20 mouse cellular contexts compared by ENCODE assay signal in the genomic region with DNA sequence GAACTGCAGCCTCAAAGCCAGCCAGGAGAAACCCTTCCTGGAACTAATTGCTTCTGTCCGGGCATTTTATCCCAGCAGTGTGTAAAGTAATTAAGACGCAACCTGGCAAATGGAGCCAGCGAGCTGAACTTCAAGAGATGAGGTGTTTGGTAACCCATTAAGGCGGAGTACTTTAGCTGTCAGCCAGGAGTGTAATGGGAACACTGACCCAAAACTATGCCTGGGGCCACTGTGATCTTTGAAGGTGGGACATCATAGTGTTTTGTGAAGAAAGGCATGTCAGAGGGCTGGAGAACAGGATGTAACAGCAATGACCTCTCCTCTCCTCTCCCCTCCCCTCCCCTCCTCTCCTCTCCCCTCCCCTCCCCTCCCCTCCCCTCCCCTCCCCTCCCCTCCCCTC. TPM values are rescaled to one million over a fixed set of nuclear protein-coding genes. Genes with fewer than 3 reads are reported as not detected.
A peak's percentile ranks its signal among the peaks of the same experiment; 100 is the strongest.
DNase-seq lines count a peak whose midpoint lies in the region; ATAC-seq and TF ChIP-seq lines count a peak whose summit lies in the region.
"Had no signal": no experiment of that assay in that cellular context is flagged by ENCODE, and none has a peak within 500 bp of the region (broad histone marks: within the 10 kb centered on the region; RNA-seq: fewer than 3 reads in every experiment).

No protein-coding gene starts in this region.

- no peaks in the 10 kb centered on the region for H3K9me3 ChIP-seq in kidney, embryonic 14.5 days (ENCODE audit: control insufficient read depth, low read length)
- no peaks in the 10 kb centered on the region for H3K9me3 ChIP-seq in midbrain, embryonic 11.5 days (ENCODE audit: control insufficient read depth, low read length)
- no peaks in the 10 kb centered on the region for H3K9me3 ChIP-seq in midbrain, embryonic 15.5 days
- no peaks in the 10 kb centered on the region for H3K9me3 ChIP-seq in ES-E14 (ENCODE audit: control insufficient read depth, insufficient read depth, low read depth, low read length)
- H3K9me3 ChIP-seq: embryonic facial prominence, embryonic 13.5 days; forebrain, embryonic 12.5 days; heart, embryonic 12.5 days; hindbrain, embryonic 10.5 days had no signal

- no peaks in the 10 kb centered on the region for H3K27me3 ChIP-seq in kidney, embryonic 14.5 days (ENCODE audit: control insufficient read depth, insufficient read depth, low read length)
- no peaks in the 10 kb centered on the region for H3K27me3 ChIP-seq in midbrain, embryonic 11.5 days (ENCODE audit: control insufficient read depth, insufficient read depth, low read length)
- no peaks in the 10 kb centered on the region for H3K27me3 ChIP-seq in midbrain, embryonic 15.5 days (replicated peaks)
- H3K27me3 ChIP-seq: embryonic facial prominence, embryonic 13.5 days; forebrain, embryonic 12.5 days; heart, embryonic 12.5 days had no signal

- WGBS in kidney, embryonic 14.5 days, result 23% methylated on average over 4 of the region's 4 CpGs
- 56% methylated on average over 4 of the region's 4 CpGs for WGBS in midbrain, embryonic 11.5 days
- WGBS in midbrain, embryonic 15.5 days, result 45% methylated on average over 4 of the region's 4 CpGs

- no peak overlapping the region for H3K4me3 ChIP-seq in kidney, embryonic 14.5 days (ENCODE audit: low read length)
- H3K4me3 ChIP-seq in midbrain, embryonic 11.5 days (ENCODE audit: low read depth, low read length), result no peak overlapping the region
- H3K4me3 ChIP-seq in midbrain, embryonic 15.5 days, result no peak overlapping the region
- H3K4me3 ChIP-seq in ES-E14 (ENCODE audit: insufficient read depth in 1 of 2, low read depth in 1 of 2, low read length in 2 of 2, poor library complexity in 1 of 2, severe bottlenecking in 1 of 2), result no peak overlapping the region
- H3K4me3 ChIP-seq: embryonic facial prominence, embryonic 13.5 days; forebrain, embryonic 12.5 days; heart, embryonic 12.5 days; hindbrain, embryonic 10.5 days had no signal

- no peak overlapping the region for H3K4me2 ChIP-seq in kidney, embryonic 14.5 days (replicated peaks; ENCODE audit: low read depth, low read length)
- H3K4me2 ChIP-seq in midbrain, embryonic 11.5 days, result no peak overlapping the region
- H3K4me2 ChIP-seq in midbrain, embryonic 15.5 days, result no peak overlapping the region
- H3K4me2 ChIP-seq: embryonic facial prominence, embryonic 13.5 days; forebrain, embryonic 12.5 days; heart, embryonic 12.5 days; hindbrain, embryonic 14.5 days had no signal

- ATAC-seq in kidney, embryonic 14.5 days (ENCODE audit: low FRiP score, low TSS enrichment), result peak; percentile 75
- ATAC-seq in midbrain, embryonic 11.5 days (ENCODE audit: low FRiP score), result no peak
- ATAC-seq in midbrain, embryonic 15.5 days (replicated peaks), result no peak
- ATAC-seq: forebrain, embryonic 16.5 days; Patski had no signal

- no peak for DNase-seq in kidney, postnatal 25 days
- DNase-seq in midbrain, embryonic 11.5 days (ENCODE audit: low spot score, missing footprints), result peak; percentile 72
- DNase-seq in ES-E14 (ENCODE audit: low read depth, low spot score), result peak; percentile 33
- DNase-seq in hindlimb bud, embryonic 11.5 days (ENCODE audit: extremely low spot score, low read depth, low spot score), result peak; percentile 6
- no peak for DNase-seq in retina, embryonic 14.5 days (ENCODE audit: low spot score)
- DNase-seq in lung, postnatal 14 days, result no peak
- DNase-seq: adrenal gland, adult 8-10 months; adrenal gland, postnatal 36 days; cerebellum, adult 2 months; cerebellum, postnatal 10 days; gastrocnemius, postnatal 25 days had no signal

- in situ Hi-C loops in ES-E14 (cut with MboI; ENCODE audit: low sequenced_read_pairs in 2 of 2, unreplicated experiment in 2 of 2), result no loop called here

- no peak overlapping the region for H3K9ac ChIP-seq in kidney, embryonic 14.5 days (ENCODE audit: low read depth, low read length)
- no peak overlapping the region for H3K9ac ChIP-seq in midbrain, embryonic 11.5 days (ENCODE audit: low read length)
- no peak overlapping the region for H3K9ac ChIP-seq in midbrain, embryonic 15.5 days
- H3K9ac ChIP-seq in ES-E14 (ENCODE audit: insufficient read depth, low read depth, low read length, poor library complexity, severe bottlenecking), result no peak overlapping the region
- H3K9ac ChIP-seq: embryonic facial prominence, embryonic 13.5 days; forebrain, embryonic 12.5 days; heart, embryonic 12.5 days; hindbrain, embryonic 14.5 days had no signal

- no peaks in the 10 kb centered on the region for H3K36me3 ChIP-seq in kidney, embryonic 14.5 days (ENCODE audit: control insufficient read depth, insufficient read depth, low read length)
- no peaks in the 10 kb centered on the region for H3K36me3 ChIP-seq in midbrain, embryonic 11.5 days (ENCODE audit: control insufficient read depth, insufficient read depth, low read length)
- no peaks in the 10 kb centered on the region for H3K36me3 ChIP-seq in midbrain, embryonic 15.5 days (replicated peaks)
- no peaks in the 10 kb centered on the region for H3K36me3 ChIP-seq in ES-E14 (ENCODE audit: control insufficient read depth, insufficient read depth, low read length, poor library complexity, severe bottlenecking)
- H3K36me3 ChIP-seq: embryonic facial prominence, embryonic 13.5 days; forebrain, embryonic 12.5 days; heart, embryonic 12.5 days; hindbrain, embryonic 10.5 days had no signal

- no peaks in the 10 kb centered on the region for H3K4me1 ChIP-seq in kidney, embryonic 14.5 days (ENCODE audit: control insufficient read depth, insufficient read depth, low read length)
- H3K4me1 ChIP-seq in midbrain, embryonic 11.5 days (ENCODE audit: control insufficient read depth, insufficient read depth, low read length), result no peaks in the 10 kb centered on the region
- no peaks in the 10 kb centered on the region for H3K4me1 ChIP-seq in midbrain, embryonic 15.5 days
- peaks cover 0 to 7% of the 10 kb centered on the region in 2 experiments; a peak in 2 of 4 replicates for H3K4me1 ChIP-seq in ES-E14 (ENCODE audit: control insufficient read depth in 2 of 2, insufficient read depth in 2 of 2, low read length in 2 of 2, poor library complexity in 1 of 2)
- H3K4me1 ChIP-seq: forebrain, embryonic 12.5 days; heart, embryonic 12.5 days had no signal

- no peak overlapping the region for H3K27ac ChIP-seq in kidney, embryonic 14.5 days (ENCODE audit: low read depth, low read length)
- H3K27ac ChIP-seq in midbrain, embryonic 11.5 days (ENCODE audit: low read depth, low read length), result no peak overlapping the region
- H3K27ac ChIP-seq in midbrain, embryonic 15.5 days, result no peak overlapping the region
- H3K27ac ChIP-seq in ES-E14 (ENCODE audit: insufficient read depth, low read depth, low read length, poor library complexity, severe bottlenecking), result no peak overlapping the region
- H3K27ac ChIP-seq: embryonic facial prominence, embryonic 13.5 days; forebrain, embryonic 12.5 days; hindbrain, embryonic 10.5 days; hindbrain, embryonic 14.5 days had no signal

TF ChIP-seq in ES-E14, 5 proteins besides CTCF, POLR2A, EP300 and RAD21:
- no peak for TF ChIP-seq MAFK (IDR thresholded peaks at IDR 0.05; ENCODE audit: insufficient read depth, low read depth, low read length)
- TF ChIP-seq CHD2 (IDR thresholded peaks at IDR 0.05; ENCODE audit: low read depth, low read length), result no peak
- no peak for TF ChIP-seq ZNF384 (IDR thresholded peaks at IDR 0.05; ENCODE audit: low read depth, low read length)
- TF ChIP-seq ZC3H11A (IDR thresholded peaks at IDR 0.05; ENCODE audit: borderline replicate concordance, low read depth, low read length), result no peak
- no peak for TF ChIP-seq HCFC1 (IDR thresholded peaks at IDR 0.05; ENCODE audit: borderline replicate concordance, insufficient read depth, low read length)

RNA-seq across cellular contexts. Expression of a gene that starts 7.5 kb away (rescaled TPM):
- polyA plus RNA-seq in kidney, embryonic 14.5 days (2014; fragmentation: Nextera tagmentation; extraction: Ambion mirVana), result 0.50 and 0.51 TPM in 2 replicates
- polyA plus RNA-seq in midbrain, embryonic 11.5 days (2014; fragmentation: Nextera tagmentation; extraction: Ambion mirVana), result 0.07 and 0.15 TPM in 2 replicates
- 0.18 and 0.26 TPM in 2 replicates for polyA plus RNA-seq in midbrain, embryonic 15.5 days (2015; fragmentation: Nextera tagmentation; extraction: Ambion mirVana)
- 1.1 and 2.8 TPM in 2 replicates for total RNA-seq in ES-E14 (2012; rRNA removed)

Comparison
In these comparisons a context has a peak if more than half of its experiments do, and no peak if none do; other contexts are left out.
1. DNase-seq: peak in midbrain, embryonic 11.5 days (single experiment), ES-E14 (single experiment) and hindlimb bud, embryonic 11.5 days (single experiment); none in kidney, postnatal 25 days (0 of 2), retina, embryonic 14.5 days (single experiment) and lung, postnatal 14 days (single experiment).